Mouse (Mus musculus) erythroblast, embryonic 14.5 days (primary cell): Measurements from ENCODE around the gene Tfrc.

Source experiments
- GATA1 ChIP-seq: IDR thresholded peaks from 2 replicates; pipeline ENCODE4 v1.6.1; 2012; ENCODE audit warnings: low read length, inconsistent platforms, mixed read lengths
- TAL1 ChIP-seq: IDR thresholded peaks from 3 replicates; pipeline ENCODE4 v1.6.1; 2012; ENCODE audit warnings: low read length, inconsistent platforms, mixed read lengths

- TF ChIP-seq GATA1 (no peak), TAL1 (no peak)
Observed at GRCm38 (mm10) chr16:32656794-32657193, 48.1 kb downstream of the Tfrc start.
